Mouse (Mus musculus): ENCODE data around the gene Ccin. TPM values are rescaled to one million over a fixed set of nuclear protein-coding genes. Genes with fewer than 3 reads are reported as not detected.

The Ccin gene
- polyA plus RNA-seq, 1 experiment = not detected

DNA sequence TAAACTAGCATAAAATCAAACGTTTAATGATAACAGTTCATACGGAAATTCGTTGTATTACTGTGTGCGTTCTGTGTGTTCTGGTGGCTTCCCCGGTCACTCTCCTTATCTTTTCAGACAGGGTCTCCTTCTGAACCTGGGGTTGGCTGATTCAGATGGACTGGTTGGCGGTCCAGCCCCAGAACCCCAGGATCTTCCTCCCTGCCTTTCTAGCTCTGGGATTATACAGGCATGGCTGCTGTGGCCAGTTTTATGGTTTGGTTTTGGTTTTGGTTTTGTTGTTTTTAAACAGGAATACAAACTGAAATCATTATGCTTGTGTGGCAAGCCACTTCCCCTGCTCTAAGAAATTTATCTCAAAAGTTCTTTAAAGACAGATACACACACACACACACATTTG is 23.1 kb upstream of the Ccin start:
- no peak for TF ChIP-seq FLI1 (IDR thresholded peaks at IDR 0.05; ENCODE audit: low read length)
- TF ChIP-seq GATA1 (IDR thresholded peaks at IDR 0.05; ENCODE audit: borderline replicate concordance, low read length) = no peak

DNA sequence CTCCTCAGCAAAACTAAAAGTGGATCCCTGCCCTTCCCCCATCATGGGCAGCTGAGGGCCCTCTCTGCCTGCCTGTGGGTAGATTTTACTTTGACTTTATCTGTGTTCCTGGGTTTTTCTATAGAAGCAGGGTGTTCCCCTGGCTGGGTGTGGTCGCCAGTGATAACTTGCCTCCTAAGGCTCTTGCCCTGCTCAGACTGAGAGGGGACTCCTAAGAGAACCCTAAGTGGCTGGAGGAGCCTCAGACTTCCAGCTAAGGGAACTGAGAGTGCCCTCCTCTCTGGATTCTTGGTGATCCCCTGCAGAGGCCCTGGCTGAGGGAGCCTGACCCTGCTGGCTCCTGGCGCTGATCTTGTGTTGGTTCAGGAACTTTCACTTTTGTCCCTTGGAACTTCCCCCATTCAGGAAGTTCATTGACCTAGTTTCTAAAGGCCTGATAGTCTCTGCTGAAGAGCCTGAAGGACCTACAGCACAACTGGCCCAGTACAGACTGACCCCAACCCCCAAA is 18.9 kb upstream of the Ccin start:
- TF ChIP-seq GATA1 (IDR thresholded peaks at IDR 0.05; ENCODE audit: borderline replicate concordance, low read length) (no peak), FLI1 (IDR thresholded peaks at IDR 0.05; ENCODE audit: low read length) (no peak)
- peak overlapping the region; percentile 87 for H3K4me3 ChIP-seq (replicated peaks)
- H3K4me1 ChIP-seq = peaks cover 94% of the 10 kb centered on the region
- H3K36me3 ChIP-seq (replicated peaks; ENCODE audit: low read length) = peaks cover 40% of the 10 kb centered on the region
- H3K9me3 ChIP-seq = no peaks in the 10 kb centered on the region
- no peaks in the 10 kb centered on the region for H3K27me3 ChIP-seq (replicated peaks)

More for the DNA sequence above, 23.1 kb upstream of the Ccin start:
- Histone ChIP-seq H3K4me3 (replicated peaks) (peak overlapping the region; percentile 83), H3K36me3 (replicated peaks; ENCODE audit: low read length) (peaks cover 13% of the 10 kb centered on the region), H3K27me3 (replicated peaks) (peaks cover 8% of the 10 kb centered on the region), H3K4me1 (peaks cover 81% of the 10 kb centered on the region), H3K9me3 (no peaks in the 10 kb centered on the region)

- Histone ChIP-seq H3K36me3 (replicated peaks; ENCODE audit: low read length) (peaks cover 44% of the 10 kb centered on the region), H3K4me1 (peaks cover 94% of the 10 kb centered on the region), H3K9me3 (no peaks in the 10 kb centered on the region), H3K27me3 (replicated peaks) (no peaks in the 10 kb centered on the region), H3K4me3 (replicated peaks) (peak overlapping the region; percentile 87)
- TF ChIP-seq GATA1 (IDR thresholded peaks at IDR 0.05; ENCODE audit: borderline replicate concordance, low read length) (no peak), FLI1 (IDR thresholded peaks at IDR 0.05; ENCODE audit: low read length) (no peak)
Measured at GRCm38 (mm10) chr4:43964951-43965684, 18.2 kb upstream of the Ccin start.

- H3K9me3 ChIP-seq = no peaks in the 10 kb centered on the region
- peaks cover 51% of the 10 kb centered on the region for H3K36me3 ChIP-seq (replicated peaks; ENCODE audit: low read length)
- H3K4me3 ChIP-seq (replicated peaks) = peak overlapping the region; percentile 24
- no peaks in the 10 kb centered on the region for H3K27me3 ChIP-seq (replicated peaks)
- TF ChIP-seq FLI1 (IDR thresholded peaks at IDR 0.05; ENCODE audit: low read length) = no peak
- TF ChIP-seq GATA1 (IDR thresholded peaks at IDR 0.05; ENCODE audit: borderline replicate concordance, low read length) = no peak
- peaks cover 95% of the 10 kb centered on the region for H3K4me1 ChIP-seq
Measured at GRCm38 (mm10) chr4:43965856-43966535, 17.3 kb upstream of the Ccin start.

DNA sequence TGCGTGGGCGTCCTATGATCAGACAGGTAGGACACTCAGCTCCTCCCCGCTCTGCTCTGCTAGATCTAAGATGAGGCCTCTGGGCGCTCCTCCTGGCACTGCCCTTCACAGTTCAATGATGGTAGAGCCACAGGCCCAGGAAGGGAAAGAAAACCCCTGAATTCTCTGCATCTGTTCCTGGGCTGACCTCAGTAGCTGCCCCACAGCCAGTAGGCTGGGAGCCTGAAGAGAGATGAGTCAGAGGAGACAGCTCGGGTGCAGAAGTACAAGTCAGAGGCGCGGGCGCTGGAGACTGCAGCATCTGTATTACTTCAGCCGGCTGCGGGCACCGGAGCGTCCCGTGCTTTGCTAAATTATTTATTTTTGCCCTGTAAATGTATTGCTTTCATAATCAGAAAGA is 14.6 kb upstream of the Ccin start:
- TF ChIP-seq GATA1 (IDR thresholded peaks at IDR 0.05; ENCODE audit: borderline replicate concordance, low read length) = no peak
- TF ChIP-seq FLI1 (IDR thresholded peaks at IDR 0.05; ENCODE audit: low read length) = no peak
- Histone ChIP-seq H3K4me1 (peaks cover 95% of the 10 kb centered on the region), H3K9me3 (no peaks in the 10 kb centered on the region), H3K4me3 (replicated peaks) (no peak overlapping the region), H3K36me3 (replicated peaks; ENCODE audit: low read length) (peaks cover 44% of the 10 kb centered on the region), H3K27me3 (replicated peaks) (no peaks in the 10 kb centered on the region)

- H3K36me3 ChIP-seq (replicated peaks; ENCODE audit: low read length) = peaks cover 47% of the 10 kb centered on the region
- peaks cover 95% of the 10 kb centered on the region for H3K4me1 ChIP-seq
- H3K9me3 ChIP-seq = no peaks in the 10 kb centered on the region
- no peak for TF ChIP-seq FLI1 (IDR thresholded peaks at IDR 0.05; ENCODE audit: low read length)
- TF ChIP-seq GATA1 (IDR thresholded peaks at IDR 0.05; ENCODE audit: borderline replicate concordance, low read length) = no peak
- H3K4me3 ChIP-seq (replicated peaks) = no peak overlapping the region
- no peaks in the 10 kb centered on the region for H3K27me3 ChIP-seq (replicated peaks)
Measured at GRCm38 (mm10) chr4:43969373-43969772, 13.9 kb upstream of the Ccin start.

DNA sequence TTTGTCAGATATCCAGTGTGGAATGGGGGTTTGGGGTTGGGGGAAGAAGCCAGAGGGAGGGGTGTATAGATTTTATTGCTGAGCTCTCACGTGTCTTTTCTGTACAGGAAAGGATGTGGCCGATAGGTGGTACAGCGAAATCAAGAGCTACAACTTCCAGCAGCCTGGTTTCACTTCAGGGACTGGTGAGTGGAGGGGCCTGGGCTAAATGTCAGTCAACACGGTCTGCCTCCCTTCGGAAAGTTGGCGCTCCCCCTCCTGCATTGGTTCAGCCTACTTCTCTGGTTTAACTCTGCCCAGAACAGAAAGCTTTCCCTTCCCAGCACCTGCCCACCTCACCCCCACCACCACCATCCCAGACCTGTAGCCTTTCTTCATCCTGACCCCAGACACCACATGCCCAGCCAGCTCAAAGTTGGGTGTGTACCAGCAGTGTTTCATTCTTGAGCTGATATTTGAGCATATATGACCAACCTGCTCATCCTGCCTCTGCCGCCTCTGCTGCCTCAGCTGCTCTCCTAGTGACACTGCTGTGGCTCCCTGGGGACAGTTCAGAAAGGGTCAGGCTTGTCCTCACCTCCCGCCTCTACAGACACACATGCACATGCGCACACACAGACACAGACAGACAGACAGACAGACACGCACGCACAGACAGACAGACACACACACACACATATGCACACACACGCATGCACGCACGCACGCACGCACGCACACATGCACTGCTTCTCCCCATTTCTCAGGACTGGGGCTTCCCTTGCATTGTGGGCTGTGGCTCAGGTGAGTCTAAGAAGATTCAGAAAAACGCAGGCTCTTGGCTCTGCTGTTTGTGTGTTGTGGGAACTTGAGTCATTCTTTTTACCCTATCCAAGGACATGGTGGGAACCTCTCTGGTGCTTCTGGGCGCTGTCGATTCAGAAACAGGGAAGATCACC is 12.6 kb upstream of the Ccin start:
- Histone ChIP-seq H3K4me1 (peaks cover 92% of the 10 kb centered on the region), H3K4me3 (replicated peaks) (no peak overlapping the region), H3K9me3 (no peaks in the 10 kb centered on the region), H3K36me3 (replicated peaks; ENCODE audit: low read length) (peaks cover 50% of the 10 kb centered on the region), H3K27me3 (replicated peaks) (no peaks in the 10 kb centered on the region)
- no peak for TF ChIP-seq GATA1 (IDR thresholded peaks at IDR 0.05; ENCODE audit: borderline replicate concordance, low read length)
- no peak for TF ChIP-seq FLI1 (IDR thresholded peaks at IDR 0.05; ENCODE audit: low read length)

DNA sequence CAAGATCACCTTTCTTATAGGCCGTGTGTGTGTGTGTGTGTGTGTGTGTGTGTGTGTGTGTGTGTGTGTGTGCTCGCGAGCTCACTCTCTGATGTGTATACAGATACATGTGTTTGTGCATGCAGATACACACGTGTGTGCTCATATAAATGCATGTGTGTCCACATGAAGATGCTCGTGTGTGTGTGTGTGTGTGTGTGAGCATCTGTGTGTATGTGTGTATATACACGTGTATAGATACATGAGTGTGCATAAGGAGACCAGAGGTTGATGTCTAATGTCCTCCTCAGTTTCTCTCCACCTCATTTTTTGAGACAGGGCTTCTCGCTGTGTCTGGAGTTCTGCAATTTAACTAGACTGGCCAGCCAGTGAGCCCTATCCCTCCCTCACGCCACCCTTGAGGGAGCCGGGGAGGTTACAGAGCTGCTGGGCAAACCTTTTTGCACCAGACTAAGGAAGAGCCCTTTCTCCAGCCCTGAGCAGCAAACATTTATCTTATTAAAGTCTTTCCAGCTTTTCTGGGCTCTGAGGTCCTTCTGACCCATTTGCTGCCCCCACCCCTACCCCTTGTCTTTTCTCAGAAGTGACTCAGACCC is 11.6 kb upstream of the Ccin start:
- Histone ChIP-seq H3K27me3 (replicated peaks) (no peaks in the 10 kb centered on the region), H3K4me1 (peaks cover 90% of the 10 kb centered on the region), H3K4me3 (replicated peaks) (peak overlapping the region; percentile 82), H3K9me3 (no peaks in the 10 kb centered on the region), H3K36me3 (replicated peaks; ENCODE audit: low read length) (peaks cover 46% of the 10 kb centered on the region)
- TF ChIP-seq GATA1 (IDR thresholded peaks at IDR 0.05; ENCODE audit: borderline replicate concordance, low read length) (no peak), FLI1 (IDR thresholded peaks at IDR 0.05; ENCODE audit: low read length) (no peak)

- Histone ChIP-seq H3K4me3 (replicated peaks) (peak overlapping the region; percentile 82), H3K27me3 (replicated peaks) (no peaks in the 10 kb centered on the region), H3K4me1 (peaks cover 86% of the 10 kb centered on the region), H3K9me3 (no peaks in the 10 kb centered on the region), H3K36me3 (replicated peaks; ENCODE audit: low read length) (peaks cover 48% of the 10 kb centered on the region)
- TF ChIP-seq FLI1 (IDR thresholded peaks at IDR 0.05; ENCODE audit: low read length) (no peak), GATA1 (IDR thresholded peaks at IDR 0.05; ENCODE audit: borderline replicate concordance, low read length) (no peak)
Measured at GRCm38 (mm10) chr4:43972137-43972591, 11.1 kb upstream of the Ccin start.

All from megakaryocyte, embryonic 14.5 days (primary cell).